Mouse (Mus musculus) midbrain, embryonic 15.5 days (tissue): ENCODE results near the gene Card10. TPM values are rescaled to one million over a fixed set of nuclear protein-coding genes. Genes with fewer than 3 reads are reported as not detected.
A peak's percentile ranks its signal among the peaks of the same experiment; 100 is the strongest.

Experiments
- ATAC-seq: fragments of 200-750 bp; cut with Nextera tagmentation; replicated peaks from 2 replicates; pipeline ENCODE4 v1.8.0; 2017; ENCODE audit warnings: moderate TSS enrichment
- H3K27ac ChIP-seq: fragments of 300-500 bp; sonication (generic); 2 replicates; pipeline ENCODE4 v1.5.1; 2015; ENCODE audit warnings: mild to moderate bottlenecking, inconsistent platforms
- H3K27me3 ChIP-seq: fragments of 300-500 bp; sonication (generic); replicated peaks from 2 replicates; pipeline ENCODE4 v1.6.1; 2015; ENCODE audit warnings: inconsistent platforms
- H3K36me3 ChIP-seq: fragments of 300-500 bp; sonication (generic); replicated peaks from 2 replicates; pipeline ENCODE4 v1.6.1; 2015; ENCODE audit warnings: inconsistent platforms
- H3K4me1 ChIP-seq: fragments of 300-500 bp; sonication (generic); 2 replicates; pipeline ENCODE4 v1.6.1; 2015; ENCODE audit warnings: inconsistent platforms
- H3K4me2 ChIP-seq: fragments of 300-500 bp; sonication (generic); 2 replicates; pipeline ENCODE4 v1.6.1; 2015; ENCODE audit warnings: inconsistent platforms, mild to moderate bottlenecking, moderate library complexity
- H3K4me3 ChIP-seq: fragments of 300-500 bp; sonication (generic); 2 replicates; pipeline ENCODE4 v1.5.1; 2015; ENCODE audit warnings: mild to moderate bottlenecking, inconsistent platforms
- H3K9ac ChIP-seq: fragments of 300-500 bp; sonication (generic); 2 replicates; pipeline ENCODE4 v1.6.1; 2015; ENCODE audit warnings: mild to moderate bottlenecking, inconsistent platforms
- H3K9me3 ChIP-seq: fragments of 300-500 bp; sonication (generic); 2 replicates; pipeline ENCODE4 v1.6.1; 2016; ENCODE audit warnings: inconsistent platforms
- WGBS: fragments of 180-500 bp; shearing (Covaris S2); methylation state at CpG from one replicate; pipeline ENCODE4 v1.1.7; 2015; ENCODE audit warnings: mixed read lengths; 5-methylcytosine and 5-hydroxymethylcytosine counted together
- polyA plus RNA-seq: library from polyadenylated mRNA; unstranded; fragments of >200 nt; fragmentation: Nextera tagmentation; extraction: Ambion mirVana; gene quantifications from 2 replicates; pipeline ENCODE4 v1.2.1, GENCODE M21; 2015

The Card10 gene
- polyA plus RNA-seq, 1 experiment from 2014 or later: 2.1 TPM

- H3K4me2 ChIP-seq: no peak overlapping the region
- 55% methylated on average over 13 of the region's 15 CpGs for WGBS
- peak overlapping the region; percentile 43; the same call in 1 of the 2 replicates for H3K27ac ChIP-seq
- no peak for ATAC-seq
- H3K4me3 ChIP-seq: no peak overlapping the region
- no peak overlapping the region for H3K9ac ChIP-seq
- H3K4me1 ChIP-seq: peaks cover 17% of the 10 kb centered on the region
- no peaks in the 10 kb centered on the region for H3K27me3 ChIP-seq
- no peaks in the 10 kb centered on the region for H3K36me3 ChIP-seq
- H3K9me3 ChIP-seq: no peaks in the 10 kb centered on the region
Measured at GRCm38 (mm10) chr15:78778077-78778870, 24.6 kb downstream of the Card10 start.

DNA sequence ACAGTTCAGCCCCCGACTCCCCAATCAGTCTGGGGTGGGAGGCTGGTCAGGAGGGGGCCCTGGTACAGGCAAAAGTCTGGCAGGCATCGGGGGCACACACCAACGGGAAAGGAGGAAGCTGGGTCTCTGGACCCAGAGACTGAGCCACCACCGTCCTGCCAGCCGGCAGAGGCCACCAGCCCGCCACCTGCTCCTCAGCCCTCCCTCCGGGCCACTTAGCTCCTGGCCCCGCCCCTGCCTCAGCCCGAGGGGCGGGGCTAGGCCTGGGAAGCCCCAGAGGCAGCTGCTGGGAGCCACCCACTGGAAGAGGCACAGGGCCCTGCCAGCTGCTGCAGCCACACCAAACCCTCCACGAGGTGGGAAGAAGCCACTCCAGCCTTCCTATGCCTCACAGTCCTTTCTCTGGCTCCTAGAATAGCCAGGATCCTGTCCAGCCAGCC, 29.5 kb downstream of the Card10 start, which contains the start of gene Mfng:
Gene Mfng (minus strand): TSS at position 186 of the 440 bp plus-strand sequence.
- peak within 1 kb of the TSS; percentile 80 for H3K27ac ChIP-seq
- under 1% methylated on average over 11 of the region's 11 CpGs for WGBS

DNA sequence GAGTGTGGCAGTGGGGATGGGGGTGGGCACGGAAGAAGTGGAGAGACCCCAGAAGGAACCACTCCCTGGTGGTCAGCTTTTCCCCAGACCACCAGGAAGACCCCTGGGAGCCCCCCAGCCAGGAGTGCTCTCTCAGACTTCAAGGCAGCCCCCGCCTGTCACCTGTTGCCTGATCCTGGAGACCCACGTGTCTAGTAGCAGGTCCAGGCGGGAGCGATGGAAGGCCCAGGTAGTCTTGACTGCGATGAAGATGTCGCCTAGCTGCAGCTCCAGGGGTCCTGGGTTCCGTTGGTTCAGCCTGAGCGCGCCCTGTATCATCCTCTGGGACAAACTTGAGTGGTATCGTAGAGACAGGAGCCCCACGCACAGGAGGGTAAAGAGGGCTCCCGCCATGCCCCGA, 30.0 kb downstream of the Card10 start:
- peak overlapping the region; percentile 80 for H3K27ac ChIP-seq
- H3K4me3 ChIP-seq: peak overlapping the region; percentile 25
- 26% methylated on average over 14 of the region's 14 CpGs for WGBS
- no peaks in the 10 kb centered on the region for H3K27me3 ChIP-seq
- H3K9ac ChIP-seq: no peak overlapping the region
- H3K9me3 ChIP-seq: no peaks in the 10 kb centered on the region
- peaks cover 42% of the 10 kb centered on the region for H3K4me1 ChIP-seq
- H3K36me3 ChIP-seq: no peaks in the 10 kb centered on the region
- peak overlapping the region; percentile 34 for H3K4me2 ChIP-seq
- ATAC-seq: no peak

More for the DNA sequence above, 29.5 kb downstream of the Card10 start, which contains the start of gene Mfng:
- Histone ChIP-seq H3K4me1 (peaks cover 45% of the 10 kb centered on the region), H3K4me2 (peak within 1 kb of the TSS; percentile 34), H3K27me3 (no peaks in the 10 kb centered on the region), H3K9me3 (no peaks in the 10 kb centered on the region), H3K9ac (no peak within 1 kb of the TSS), H3K36me3 (no peaks in the 10 kb centered on the region), H3K4me3 (peak within 1 kb of the TSS; percentile 25)
- peak; percentile 51 for ATAC-seq

DNA sequence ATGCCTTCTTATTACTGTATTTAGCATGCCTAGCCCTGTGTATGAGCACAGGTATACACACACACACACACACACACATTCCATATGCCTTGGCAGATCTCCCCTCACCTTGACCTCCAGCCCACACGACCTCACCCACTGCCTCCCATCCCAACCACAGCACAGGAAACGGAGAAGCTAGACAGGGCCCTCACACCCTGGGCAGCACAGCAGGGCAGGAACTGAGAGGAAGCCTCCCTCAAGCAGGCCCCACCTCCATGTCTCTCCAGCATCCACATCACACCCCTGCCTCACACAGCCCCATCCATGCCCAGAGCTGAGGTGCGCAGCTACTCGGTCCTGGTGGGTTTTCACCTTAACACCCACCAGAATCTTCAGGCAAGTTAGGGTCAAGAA, 30.5 kb downstream of the Card10 start:
- peaks cover 40% of the 10 kb centered on the region for H3K4me1 ChIP-seq
- H3K9ac ChIP-seq: no peak overlapping the region
- H3K4me3 ChIP-seq: peak overlapping the region; percentile 25
- no peaks in the 10 kb centered on the region for H3K36me3 ChIP-seq
- no peaks in the 10 kb centered on the region for H3K27me3 ChIP-seq
- ATAC-seq: no peak
- H3K9me3 ChIP-seq: no peaks in the 10 kb centered on the region
- H3K4me2 ChIP-seq: peak overlapping the region; percentile 34
- WGBS: 44% methylated on average over 4 of the region's 4 CpGs
- peak overlapping the region; percentile 80; the same call in 1 of the 2 replicates for H3K27ac ChIP-seq

DNA sequence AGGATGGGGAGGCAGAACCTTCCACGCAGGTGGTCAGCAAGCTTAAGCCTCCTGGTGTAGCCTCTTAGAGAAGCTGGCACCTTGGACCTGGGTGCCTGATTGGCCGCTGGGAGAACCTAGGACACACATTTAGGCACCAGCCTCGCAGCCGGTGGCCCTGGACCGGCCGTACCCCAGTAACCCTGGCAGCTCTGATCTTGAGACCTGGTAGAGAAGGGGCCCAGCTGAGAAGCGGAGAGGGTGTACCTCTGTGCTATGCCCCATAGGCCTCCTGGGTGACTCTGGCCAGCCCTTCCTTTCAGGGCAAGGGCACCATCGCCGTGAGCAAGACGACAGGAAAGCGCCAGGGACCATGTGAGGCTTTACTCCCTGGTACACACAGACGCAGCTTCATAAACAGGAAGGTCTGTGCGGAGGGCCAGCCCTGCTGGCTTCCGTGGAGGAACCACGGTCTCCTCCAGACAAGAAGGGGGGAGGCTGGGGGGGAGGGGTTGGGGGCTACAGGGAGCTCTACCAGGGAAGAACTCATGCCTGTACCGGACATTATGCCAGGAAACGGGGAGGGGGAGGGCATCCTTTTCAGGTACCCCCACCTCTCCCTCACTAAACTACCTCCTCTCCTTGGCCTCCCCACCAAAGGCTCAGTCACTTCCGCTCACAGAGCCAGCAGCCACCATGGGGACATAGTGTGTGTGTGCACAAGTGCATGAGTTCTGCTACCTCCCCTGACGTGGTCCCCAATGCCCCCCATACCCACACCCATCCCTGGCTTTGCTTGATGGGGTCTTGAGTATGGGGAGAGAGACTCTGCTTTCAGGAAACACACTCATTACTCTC, 31.1 kb downstream of the Card10 start:
- no peaks in the 10 kb centered on the region for H3K27me3 ChIP-seq
- no peaks in the 10 kb centered on the region for H3K36me3 ChIP-seq
- peaks cover 43% of the 10 kb centered on the region for H3K4me1 ChIP-seq
- no peak overlapping the region for H3K9ac ChIP-seq
- H3K9me3 ChIP-seq: no peaks in the 10 kb centered on the region
- H3K4me2 ChIP-seq: peak overlapping the region; percentile 34
- H3K27ac ChIP-seq: peak overlapping the region; percentile 80
- ATAC-seq: no peak
- 39% methylated on average over 19 of the region's 19 CpGs for WGBS
- H3K4me3 ChIP-seq: no peak overlapping the region

DNA sequence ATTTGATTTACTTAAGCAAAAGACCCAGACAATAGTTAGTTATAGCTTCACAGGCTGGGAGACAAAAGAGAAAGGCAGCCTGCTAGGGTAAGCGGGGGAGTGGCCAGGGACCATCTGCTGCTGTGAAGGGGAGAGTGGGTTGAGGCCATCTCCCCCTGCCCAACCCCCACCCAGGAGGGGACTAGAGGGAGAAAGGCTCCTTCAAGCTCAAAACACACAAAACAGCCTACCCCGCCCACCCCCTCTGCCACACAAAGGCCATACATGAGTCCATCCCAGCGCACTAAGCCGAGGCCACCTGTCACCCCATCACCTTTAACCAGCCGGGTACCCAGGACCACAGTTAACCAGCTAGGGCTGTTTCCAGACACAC, 31.9 kb downstream of the Card10 start:
- Histone ChIP-seq H3K9me3 (no peaks in the 10 kb centered on the region), H3K4me1 (peaks cover 43% of the 10 kb centered on the region), H3K4me3 (no peak overlapping the region), H3K27me3 (no peaks in the 10 kb centered on the region), H3K36me3 (no peaks in the 10 kb centered on the region), H3K27ac (peak overlapping the region; percentile 80), H3K9ac (peak overlapping the region; percentile 4; the same call in 1 of the 2 replicates), H3K4me2 (peak overlapping the region; percentile 34)
- WGBS: 4% methylated on average over 5 of the region's 5 CpGs
- peak; percentile 21; the same call in 1 of the 2 replicates for ATAC-seq

DNA sequence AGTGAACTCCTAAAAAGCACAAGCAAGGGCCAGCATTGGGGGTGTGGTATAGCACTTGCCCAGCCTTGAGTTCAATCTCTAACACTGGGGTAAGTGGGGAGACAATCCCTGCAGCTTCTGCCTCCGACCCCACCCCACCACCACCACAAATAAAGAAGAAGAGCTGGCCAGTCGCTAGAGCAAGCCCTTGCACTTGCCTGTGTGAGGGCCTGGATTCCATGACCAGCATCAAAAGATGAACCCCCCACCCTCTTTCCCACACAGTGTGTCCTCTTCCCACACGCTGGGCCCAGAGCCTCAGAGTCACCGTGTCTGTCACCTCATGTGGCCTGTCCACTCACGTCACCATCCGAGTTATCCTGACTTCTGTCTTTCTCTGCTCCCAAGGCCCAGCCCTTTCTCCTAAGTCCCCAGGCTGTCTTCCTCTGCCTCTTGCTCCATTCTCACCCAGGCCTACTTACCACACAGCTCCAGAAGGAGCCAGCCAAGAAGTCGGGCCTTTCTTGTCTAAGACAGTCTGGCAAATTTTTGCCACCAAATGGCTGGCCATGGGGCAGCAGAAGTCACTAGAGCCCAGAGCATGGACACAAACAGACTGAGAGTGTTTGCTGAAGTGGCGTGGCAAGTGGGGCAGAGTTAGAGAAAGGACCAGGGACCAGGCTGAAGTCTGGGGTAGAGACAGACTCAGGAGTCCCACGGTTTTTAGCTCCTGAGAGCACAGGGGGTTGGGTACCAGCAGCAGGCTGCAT, 32.4 kb downstream of the Card10 start:
- ATAC-seq: no peak
- Histone ChIP-seq H3K4me3 (peak overlapping the region; percentile 18; the same call in 1 of the 2 replicates), H3K4me1 (peaks cover 43% of the 10 kb centered on the region), H3K4me2 (peak overlapping the region; percentile 34), H3K9me3 (no peaks in the 10 kb centered on the region), H3K9ac (peak overlapping the region; percentile 4; the same call in 1 of the 2 replicates), H3K36me3 (no peaks in the 10 kb centered on the region), H3K27ac (peak overlapping the region; percentile 80), H3K27me3 (no peaks in the 10 kb centered on the region)
- WGBS: 13% methylated on average over 9 of the region's 9 CpGs

DNA sequence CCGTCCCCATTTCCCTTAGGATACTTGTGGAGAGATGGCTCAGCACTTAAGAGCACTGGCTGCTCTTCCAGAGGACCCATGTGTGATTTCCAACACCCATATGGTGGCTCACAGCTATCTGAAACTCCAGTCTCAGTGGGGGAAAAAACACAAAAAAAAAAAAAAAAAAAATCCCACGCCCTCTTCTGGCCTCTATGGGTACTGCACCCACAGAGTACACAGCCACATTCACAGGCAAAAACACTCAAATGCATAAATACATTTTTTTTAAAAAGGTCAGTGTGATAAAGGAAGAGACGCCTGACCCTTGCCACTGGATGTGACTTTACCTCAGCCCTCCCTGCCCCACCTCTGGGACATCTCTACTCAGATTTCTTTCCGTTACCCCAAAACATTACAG, 33.8 kb downstream of the Card10 start:
- Histone ChIP-seq H3K27ac (no peak overlapping the region), H3K27me3 (no peaks in the 10 kb centered on the region), H3K9me3 (no peaks in the 10 kb centered on the region), H3K36me3 (no peaks in the 10 kb centered on the region), H3K4me1 (peaks cover 41% of the 10 kb centered on the region), H3K4me2 (no peak overlapping the region), H3K4me3 (no peak overlapping the region), H3K9ac (no peak overlapping the region)
- 81% methylated on average over 4 of the region's 4 CpGs for WGBS
- no peak for ATAC-seq

DNA sequence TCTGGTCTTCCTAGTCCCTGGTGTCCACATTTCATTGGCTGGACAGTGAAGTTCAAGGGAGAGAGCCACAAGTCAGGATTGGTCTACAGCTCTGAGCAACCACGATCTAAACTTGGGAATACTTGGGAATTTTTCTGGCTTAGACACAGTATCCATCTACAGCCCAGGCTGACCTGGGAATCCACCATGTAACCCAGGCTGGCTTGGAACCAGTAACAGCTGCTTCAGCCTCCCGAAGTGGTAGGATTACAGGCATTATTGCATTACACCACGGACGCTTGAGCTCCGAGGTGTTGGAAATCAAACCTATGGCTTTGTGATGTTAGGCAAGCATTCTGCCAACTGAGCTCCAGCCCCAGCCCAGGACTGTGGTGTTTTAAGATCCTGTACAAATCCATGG, 39.1 kb downstream of the Card10 start:
- H3K36me3 ChIP-seq: no peaks in the 10 kb centered on the region
- no peak overlapping the region for H3K4me3 ChIP-seq
- no peaks in the 10 kb centered on the region for H3K9me3 ChIP-seq
- H3K9ac ChIP-seq: no peak overlapping the region
- peaks cover 11% of the 10 kb centered on the region for H3K4me1 ChIP-seq
- ATAC-seq: no peak
- H3K4me2 ChIP-seq: no peak overlapping the region
- 66% methylated on average over 5 of the region's 5 CpGs for WGBS
- H3K27ac ChIP-seq: no peak overlapping the region
- no peaks in the 10 kb centered on the region for H3K27me3 ChIP-seq

DNA sequence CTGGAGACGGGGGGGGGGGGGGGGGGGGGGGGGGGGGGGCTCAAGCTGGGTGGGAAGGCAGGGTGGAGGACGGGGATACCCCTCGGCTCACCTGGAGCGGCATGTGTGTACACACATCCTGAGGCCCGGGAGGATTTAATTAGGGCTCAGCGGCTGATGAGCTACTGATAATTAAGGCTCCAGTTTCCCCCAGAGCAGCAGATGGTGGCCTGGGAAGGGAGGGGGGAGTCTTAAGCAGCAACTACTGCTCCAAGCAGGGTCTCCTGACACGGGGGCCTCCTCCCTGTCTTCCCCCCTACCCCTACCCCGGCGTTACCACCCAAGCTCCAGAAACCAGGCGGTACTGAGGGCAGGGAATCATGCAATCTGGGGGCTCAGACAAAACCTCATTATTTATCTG, 39.6 kb downstream of the Card10 start:
- Histone ChIP-seq H3K4me1 (peaks cover 11% of the 10 kb centered on the region), H3K9me3 (no peaks in the 10 kb centered on the region), H3K36me3 (no peaks in the 10 kb centered on the region), H3K9ac (no peak overlapping the region), H3K4me3 (no peak overlapping the region), H3K27me3 (no peaks in the 10 kb centered on the region), H3K4me2 (no peak overlapping the region), H3K27ac (peak overlapping the region; percentile 66; the same call in 1 of the 2 replicates)
- 22% methylated on average over 9 of the region's 10 CpGs for WGBS
- no peak for ATAC-seq

DNA sequence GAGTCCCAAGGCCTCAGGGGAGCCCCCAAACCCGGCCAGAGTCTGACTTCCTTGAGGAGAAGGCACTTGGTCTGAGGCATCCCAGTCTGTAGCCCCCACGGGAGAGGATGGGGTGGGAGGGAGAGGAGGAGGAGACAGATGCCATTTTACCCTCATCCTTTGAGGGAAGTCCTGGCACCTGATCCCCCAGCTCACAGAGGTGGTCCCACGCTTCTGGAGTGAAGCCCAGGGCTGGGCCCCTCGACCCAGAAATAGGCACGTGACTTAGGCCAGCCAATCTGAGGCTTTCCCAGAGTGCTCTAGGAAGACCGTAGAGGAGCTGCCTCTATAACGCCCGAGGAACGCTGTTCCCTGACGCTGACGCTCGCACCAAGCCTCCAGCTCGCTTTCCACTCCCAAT, 41.7 kb downstream of the Card10 start:
- peaks cover 8% of the 10 kb centered on the region; the same call in 1 of the 2 replicates for H3K4me1 ChIP-seq
- 79% methylated on average over 13 of the region's 13 CpGs for WGBS
- no peak for ATAC-seq

More for the DNA sequence above, 41.7 kb downstream of the Card10 start:
- Histone ChIP-seq H3K4me3 (no peak overlapping the region), H3K36me3 (no peaks in the 10 kb centered on the region), H3K4me2 (no peak overlapping the region), H3K27me3 (no peaks in the 10 kb centered on the region), H3K27ac (no peak overlapping the region), H3K9me3 (no peaks in the 10 kb centered on the region), H3K9ac (no peak overlapping the region)
